Mouse (Mus musculus): ENCODE data around the gene Fam172a. TPM values are rescaled to one million over a fixed set of nuclear protein-coding genes. Genes with fewer than 3 reads are reported as not detected.
A peak's percentile ranks its signal among the peaks of the same experiment; 100 is the strongest.

Fam172a gene
- polyA plus RNA-seq, 1 experiment from 2014 or later, result 9.9 TPM

- ATAC-seq (no peak), DNase-seq (no peak)
- 39% methylated on average over 5 of the region's 5 CpGs for WGBS (ENCODE audit: insufficient replicate concordance)
- H3K27me3 ChIP-seq (ENCODE audit: insufficient read depth, low read length), result no peaks in the 10 kb centered on the region
- TF ChIP-seq CTCF (IDR thresholded peaks at IDR 0.05; ENCODE audit: low read depth) (peak; percentile 68), EP300 (IDR thresholded peaks at IDR 0.05; ENCODE audit: low read depth) (no peak)
- H3K4me1 ChIP-seq (ENCODE audit: insufficient read depth), result no peaks in the 10 kb centered on the region
- H3K9me3 ChIP-seq (ENCODE audit: low read length), result no peaks in the 10 kb centered on the region
- H3K4me2 ChIP-seq (ENCODE audit: low read depth, low read length), result no peak overlapping the region
- no peak overlapping the region for H3K9ac ChIP-seq (replicated peaks)
- no peak overlapping the region for H3K4me3 ChIP-seq (ENCODE audit: low read depth, low read length)
- H3K36me3 ChIP-seq (replicated peaks; ENCODE audit: insufficient read depth, low read length), result no peaks in the 10 kb centered on the region
- H3K27ac ChIP-seq (ENCODE audit: low read depth), result no peak overlapping the region
Measured at GRCm38 (mm10) chr13:77982105-77982851, 280.4 kb downstream of the Fam172a start.

- Histone ChIP-seq H3K27ac (ENCODE audit: low read depth) (no peak overlapping the region), H3K4me2 (ENCODE audit: low read depth, low read length) (no peak overlapping the region), H3K4me1 (ENCODE audit: insufficient read depth) (no peaks in the 10 kb centered on the region), H3K9me3 (ENCODE audit: low read length) (no peaks in the 10 kb centered on the region), H3K36me3 (replicated peaks; ENCODE audit: insufficient read depth, low read length) (no peaks in the 10 kb centered on the region), H3K4me3 (ENCODE audit: low read depth, low read length) (no peak overlapping the region), H3K27me3 (ENCODE audit: insufficient read depth, low read length) (no peaks in the 10 kb centered on the region), H3K9ac (replicated peaks) (no peak overlapping the region)
- no peak for DNase-seq
- ATAC-seq, result no peak
- 75% methylated on average over 2 of the region's 2 CpGs for WGBS (ENCODE audit: insufficient replicate concordance)
- no peak for TF ChIP-seq EP300 (IDR thresholded peaks at IDR 0.05; ENCODE audit: low read depth)
- TF ChIP-seq CTCF (IDR thresholded peaks at IDR 0.05; ENCODE audit: low read depth), result no peak
Measured at GRCm38 (mm10) chr13:77982852-77983202, 281.0 kb downstream of the Fam172a start.

- no peaks in the 10 kb centered on the region for H3K36me3 ChIP-seq (replicated peaks; ENCODE audit: insufficient read depth, low read length)
- DNase-seq (no peak), ATAC-seq (no peak)
- no peak overlapping the region for H3K4me3 ChIP-seq (ENCODE audit: low read depth, low read length)
- no peak overlapping the region for H3K4me2 ChIP-seq (ENCODE audit: low read depth, low read length)
- WGBS (ENCODE audit: insufficient replicate concordance), result 64% methylated on average over 5 of the region's 5 CpGs
- no peak overlapping the region for H3K9ac ChIP-seq (replicated peaks)
- H3K27ac ChIP-seq (ENCODE audit: low read depth), result no peak overlapping the region
- no peaks in the 10 kb centered on the region for H3K4me1 ChIP-seq (ENCODE audit: insufficient read depth)
- TF ChIP-seq EP300 (IDR thresholded peaks at IDR 0.05; ENCODE audit: low read depth) (no peak), CTCF (IDR thresholded peaks at IDR 0.05; ENCODE audit: low read depth) (no peak)
- H3K27me3 ChIP-seq (ENCODE audit: insufficient read depth, low read length), result no peaks in the 10 kb centered on the region
- no peaks in the 10 kb centered on the region for H3K9me3 ChIP-seq (ENCODE audit: low read length)
Measured at GRCm38 (mm10) chr13:77991189-77991886, 289.5 kb downstream of the Fam172a start.

GRCm38 (mm10) chr13:78004649-78005048, 302.8 kb downstream of the Fam172a start:
- H3K4me2 ChIP-seq (ENCODE audit: low read depth, low read length), result no peak overlapping the region
- H3K9me3 ChIP-seq (ENCODE audit: low read length), result no peaks in the 10 kb centered on the region
- no peak overlapping the region for H3K9ac ChIP-seq (replicated peaks)
- H3K27me3 ChIP-seq (ENCODE audit: insufficient read depth, low read length), result no peaks in the 10 kb centered on the region
- TF ChIP-seq CTCF (IDR thresholded peaks at IDR 0.05; ENCODE audit: low read depth) (no peak), EP300 (IDR thresholded peaks at IDR 0.05; ENCODE audit: low read depth) (no peak)
- no peak overlapping the region for H3K4me3 ChIP-seq (ENCODE audit: low read depth, low read length)
- 72% methylated on average over 4 of the region's 4 CpGs for WGBS (ENCODE audit: insufficient replicate concordance)
- no peaks in the 10 kb centered on the region for H3K4me1 ChIP-seq (ENCODE audit: insufficient read depth)
- DNase-seq (no peak), ATAC-seq (no peak)
- H3K36me3 ChIP-seq (replicated peaks; ENCODE audit: insufficient read depth, low read length), result no peaks in the 10 kb centered on the region
- no peak overlapping the region for H3K27ac ChIP-seq (ENCODE audit: low read depth)

GRCm38 (mm10) chr13:78005344-78005743, 303.5 kb downstream of the Fam172a start:
- ATAC-seq (no peak), DNase-seq (no peak)
- H3K27me3 ChIP-seq (ENCODE audit: insufficient read depth, low read length), result no peaks in the 10 kb centered on the region
- TF ChIP-seq CTCF (IDR thresholded peaks at IDR 0.05; ENCODE audit: low read depth) (no peak), EP300 (IDR thresholded peaks at IDR 0.05; ENCODE audit: low read depth) (no peak)
- no peaks in the 10 kb centered on the region for H3K36me3 ChIP-seq (replicated peaks; ENCODE audit: insufficient read depth, low read length)
- H3K4me3 ChIP-seq (ENCODE audit: low read depth, low read length), result no peak overlapping the region
- H3K9me3 ChIP-seq (ENCODE audit: low read length), result no peaks in the 10 kb centered on the region
- WGBS (ENCODE audit: insufficient replicate concordance), result 77% methylated on average over 3 of the region's 3 CpGs
- no peaks in the 10 kb centered on the region for H3K4me1 ChIP-seq (ENCODE audit: insufficient read depth)
- H3K9ac ChIP-seq (replicated peaks), result no peak overlapping the region
- no peak overlapping the region for H3K4me2 ChIP-seq (ENCODE audit: low read depth, low read length)
- H3K27ac ChIP-seq (ENCODE audit: low read depth), result no peak overlapping the region

- 85% methylated on average over 1 of the region's 1 CpGs for WGBS (ENCODE audit: insufficient replicate concordance)
- Histone ChIP-seq H3K36me3 (replicated peaks; ENCODE audit: insufficient read depth, low read length) (no peaks in the 10 kb centered on the region), H3K9ac (replicated peaks) (no peak overlapping the region), H3K27me3 (ENCODE audit: insufficient read depth, low read length) (no peaks in the 10 kb centered on the region), H3K4me3 (ENCODE audit: low read depth, low read length) (no peak overlapping the region), H3K27ac (ENCODE audit: low read depth) (no peak overlapping the region), H3K4me2 (ENCODE audit: low read depth, low read length) (no peak overlapping the region), H3K4me1 (ENCODE audit: insufficient read depth) (no peaks in the 10 kb centered on the region), H3K9me3 (ENCODE audit: low read length) (no peaks in the 10 kb centered on the region)
- TF ChIP-seq CTCF (IDR thresholded peaks at IDR 0.05; ENCODE audit: low read depth) (no peak), EP300 (IDR thresholded peaks at IDR 0.05; ENCODE audit: low read depth) (no peak)
- no peak for DNase-seq
- ATAC-seq, result no peak
Measured at GRCm38 (mm10) chr13:78010176-78010575, 308.3 kb downstream of the Fam172a start.

Measured in liver, postnatal 0 days (tissue).